Mouse (Mus musculus): ENCODE results near the gene Trip13. TPM values are rescaled to one million over a fixed set of nuclear protein-coding genes. Genes with fewer than 3 reads are reported as not detected.

Gene Trip13
- total and polyA plus RNA-seq, 3 experiments: 42.3 to 94.5 (median 93.2) TPM

- TF ChIP-seq MAFK (IDR thresholded peaks at IDR 0.05; ENCODE audit: insufficient replicate concordance, low read length): no peak
- no peak for TF ChIP-seq NRF1 (IDR thresholded peaks at IDR 0.05; ENCODE audit: low read depth, low read length)
- no peak for TF ChIP-seq ZC3H11A (IDR thresholded peaks at IDR 0.05; ENCODE audit: low read depth, low read length)
- no peak for TF ChIP-seq KAT2A (IDR thresholded peaks at IDR 0.05; ENCODE audit: insufficient replicate concordance, low read length)
- no peak for TF ChIP-seq CTCF (conservative IDR thresholded peaks at IDR 0.05 in 1 of 2, IDR thresholded peaks at IDR 0.05 in 1 of 2; ENCODE audit: low read depth in 2 of 2, low read length in 2 of 2)
- TF ChIP-seq IRF4 (IDR thresholded peaks at IDR 0.05; ENCODE audit: low read depth, low read length): no peak
- no peak for TF ChIP-seq USF2 (conservative IDR thresholded peaks at IDR 0.05; ENCODE audit: low read depth, low read length)
- no peak for TF ChIP-seq MYC (IDR thresholded peaks at IDR 0.05; ENCODE audit: low read depth, low read length)
- TF ChIP-seq MEF2A (IDR thresholded peaks at IDR 0.05; ENCODE audit: borderline replicate concordance, low read depth, low read length): no peak
- TF ChIP-seq ETS1 (conservative IDR thresholded peaks at IDR 0.05; ENCODE audit: low read depth, low read length): no peak
- TF ChIP-seq POLR2AphosphoS2 (IDR thresholded peaks at IDR 0.05; ENCODE audit: low read depth, low read length): no peak
- no peak for TF ChIP-seq TBP (conservative IDR thresholded peaks at IDR 0.05; ENCODE audit: low read depth, low read length)
- TF ChIP-seq JUND (conservative IDR thresholded peaks at IDR 0.05; ENCODE audit: low read depth, low read length): no peak
- TF ChIP-seq TCF12 (IDR thresholded peaks at IDR 0.05; ENCODE audit: low read depth, low read length): no peak
- dilution Hi-C loops (cut with MboI; ENCODE audit: extremely low pct_ligation_motif_present, extremely low pct_unique_long_range_greater_than_20kb, low sequenced_read_pairs): no loop called here
- H3K27me3 ChIP-seq (replicated peaks): peaks cover 1% of the 10 kb centered on the region
- no peak overlapping the region for H3K4me3 ChIP-seq (replicated peaks in 1 of 3; ENCODE audit: low read depth in 2 of 3, low read length in 2 of 3, poor library complexity in 1 of 3)
- in situ Hi-C loops (cut with MboI; ENCODE audit: low pct_ligation_motif_present, low pct_unique_long_range_greater_than_20kb, low sequenced_read_pairs): no loop called here
- no peaks in the 10 kb centered on the region for H3K4me1 ChIP-seq (ENCODE audit: control insufficient read depth in 1 of 2, insufficient read depth in 2 of 2)
- no peaks in the 10 kb centered on the region for H3K79me2 ChIP-seq (replicated peaks; ENCODE audit: control insufficient read depth, extremely low read depth, insufficient read depth, poor library complexity, severe bottlenecking)
- no peak overlapping the region for H3K27ac ChIP-seq (ENCODE audit: insufficient read depth, low read depth)
- H3K36me3 ChIP-seq (replicated peaks in 1 of 2; ENCODE audit: control insufficient read depth in 1 of 2, insufficient read depth in 1 of 2, low read length in 1 of 2): no peaks in the 10 kb centered on the region
- no peaks in the 10 kb centered on the region for H3K9me3 ChIP-seq (replicated peaks; ENCODE audit: low read length)
- DNase-seq (ENCODE audit: extremely low read depth): no peak
- H3K4me2 ChIP-seq (ENCODE audit: insufficient read depth, low read depth, poor library complexity, severe bottlenecking): no peak overlapping the region
- H3K9ac ChIP-seq (ENCODE audit: insufficient read depth, low read depth): no peak overlapping the region
Observed at GRCm38 (mm10) chr13:73976935-73977334, 39.4 kb upstream of the Trip13 start.

GRCm38 (mm10) chr13:73974523-73974922, 36.9 kb upstream of the Trip13 start:
- in situ Hi-C loops (cut with MboI; ENCODE audit: low pct_ligation_motif_present, low pct_unique_long_range_greater_than_20kb, low sequenced_read_pairs): loop anchor here (5.0 kb wide), 1 partner anchor 53 kb away; no protein-coding TSS in a partner anchor
- H3K4me3 ChIP-seq (replicated peaks in 1 of 3; ENCODE audit: low read depth in 2 of 3, low read length in 2 of 3, poor library complexity in 1 of 3): no peak overlapping the region
- no peak overlapping the region for H3K27ac ChIP-seq (ENCODE audit: insufficient read depth, low read depth)
- H3K9ac ChIP-seq (ENCODE audit: insufficient read depth, low read depth): no peak overlapping the region
- peaks cover 1% of the 10 kb centered on the region for H3K27me3 ChIP-seq (replicated peaks)
- DNase-seq (ENCODE audit: extremely low read depth): no peak
- TF ChIP-seq SIN3A (IDR thresholded peaks at IDR 0.05; ENCODE audit: low read length) (no peak), UBTF (IDR thresholded peaks at IDR 0.05; ENCODE audit: low read depth, low read length) (no peak), MAZ (IDR thresholded peaks at IDR 0.05; ENCODE audit: low read depth, low read length) (no peak), RCOR1 (conservative IDR thresholded peaks at IDR 0.05; ENCODE audit: low read depth, low read length) (no peak), MEF2A (IDR thresholded peaks at IDR 0.05; ENCODE audit: borderline replicate concordance, low read depth, low read length) (no peak), MAX (IDR thresholded peaks at IDR 0.05; ENCODE audit: low read length) (no peak), CHD1 (IDR thresholded peaks at IDR 0.05; ENCODE audit: low read depth, low read length) (no peak), ELF1 (IDR thresholded peaks at IDR 0.05; ENCODE audit: low read depth, low read length) (no peak)
- no peaks in the 10 kb centered on the region for H3K36me3 ChIP-seq (replicated peaks in 1 of 2; ENCODE audit: control insufficient read depth in 1 of 2, insufficient read depth in 1 of 2, low read length in 1 of 2)
- dilution Hi-C loops (cut with MboI; ENCODE audit: extremely low pct_ligation_motif_present, extremely low pct_unique_long_range_greater_than_20kb, low sequenced_read_pairs): no loop called here
- H3K9me3 ChIP-seq (replicated peaks; ENCODE audit: low read length): no peaks in the 10 kb centered on the region
- no peak overlapping the region for H3K4me2 ChIP-seq (ENCODE audit: insufficient read depth, low read depth, poor library complexity, severe bottlenecking)
- H3K4me1 ChIP-seq (ENCODE audit: control insufficient read depth in 1 of 2, insufficient read depth in 2 of 2): no peaks in the 10 kb centered on the region
- H3K79me2 ChIP-seq (replicated peaks; ENCODE audit: control insufficient read depth, extremely low read depth, insufficient read depth, poor library complexity, severe bottlenecking): no peaks in the 10 kb centered on the region
